Mouse (Mus musculus) 416B (cell line): ENCODE measurements around the gene Dnah2.

Source experiments
- DNase-seq: peaks from one replicate; pipeline ENCODE4 v3.0.0; 2011; ENCODE audit warnings: low read depth

Dnah2 gene

DNA sequence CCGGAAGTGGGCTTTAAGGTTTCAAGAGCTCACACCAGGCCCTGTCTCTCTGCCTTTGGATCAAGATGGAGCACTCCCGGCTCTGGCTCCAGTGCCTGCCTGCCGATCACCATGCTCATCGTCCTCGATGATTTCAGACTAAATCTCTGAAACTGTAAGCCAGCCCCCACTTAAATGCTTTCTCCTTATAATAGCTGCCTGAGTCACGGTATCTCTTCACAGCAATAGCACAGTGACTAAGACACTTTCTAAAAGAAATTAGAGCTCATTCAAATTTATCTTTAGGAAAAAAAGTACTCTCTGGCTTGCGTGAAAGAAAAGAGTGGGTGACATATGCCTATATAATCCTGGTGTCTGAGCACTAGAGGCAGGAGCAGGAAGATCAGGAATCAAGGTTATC is 84.9 kb downstream of the Dnah2 start:
- DNase-seq, result no peak

DNA sequence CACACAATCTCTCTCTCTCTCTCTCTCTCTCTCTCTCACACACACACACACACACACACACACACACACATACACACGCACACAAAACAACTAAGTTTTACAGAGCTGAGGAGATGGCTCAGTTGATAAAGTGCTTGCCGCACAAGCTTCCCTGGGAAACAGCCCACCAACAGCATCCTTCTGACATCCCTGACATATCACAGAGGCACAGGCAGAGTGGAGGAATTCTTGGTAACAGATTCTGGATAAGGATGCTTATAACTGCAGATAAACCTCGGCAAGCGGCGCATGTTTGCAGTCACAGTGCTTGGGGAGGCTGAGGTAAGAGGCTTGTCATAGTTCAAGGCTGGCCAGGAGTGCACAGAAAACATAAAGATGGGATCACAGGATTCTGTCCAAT is 87.3 kb downstream of the Dnah2 start:
- DNase-seq, result no peak

DNA sequence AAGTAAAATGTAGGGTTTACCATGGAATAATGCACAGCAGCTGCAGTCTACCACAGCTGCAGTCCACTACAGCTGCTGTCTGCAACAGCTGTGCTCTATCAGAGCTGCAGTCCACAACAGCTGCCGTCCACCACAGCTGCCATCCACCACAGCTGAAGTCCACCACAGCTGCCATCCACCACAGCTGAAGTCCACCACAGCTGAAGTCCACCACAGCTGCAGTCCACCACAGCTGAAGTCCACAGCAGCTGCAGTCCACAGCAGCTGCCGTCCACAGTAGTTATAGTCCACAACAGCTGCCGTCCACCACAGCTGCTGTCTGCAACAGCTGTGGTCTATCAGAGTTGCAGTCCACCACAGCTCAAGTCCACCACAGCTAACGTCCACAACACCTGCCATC is 89.0 kb downstream of the Dnah2 start:
- DNase-seq, result no peak

DNA sequence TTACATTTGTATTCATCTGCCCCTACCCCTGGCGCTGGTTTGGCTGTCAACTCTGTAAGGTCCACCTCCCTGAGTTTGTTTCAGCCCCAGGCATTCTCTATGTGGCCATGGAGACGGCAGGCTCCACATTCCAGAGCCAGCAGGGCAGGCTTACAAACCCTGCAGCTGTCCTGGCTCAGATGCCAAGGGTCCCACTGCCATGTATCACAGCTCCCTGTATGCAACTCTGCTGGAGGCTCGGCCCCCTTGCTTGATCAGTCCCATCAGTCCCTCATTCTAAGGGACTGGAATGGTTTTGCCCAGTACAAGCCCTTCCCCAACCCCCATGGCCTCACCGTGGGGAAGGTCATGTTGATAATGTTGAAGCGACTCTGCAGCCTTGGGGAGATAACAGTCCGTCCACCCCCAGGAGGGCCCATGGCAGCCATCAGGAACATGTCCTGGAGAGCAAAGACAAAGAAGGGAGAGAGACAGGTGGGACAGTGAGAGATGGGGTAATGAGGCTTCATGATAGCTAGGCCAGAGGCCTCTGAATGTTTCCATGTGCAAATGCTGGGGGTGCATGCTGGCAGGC is 91.8 kb downstream of the Dnah2 start:
- no peak for DNase-seq

DNA sequence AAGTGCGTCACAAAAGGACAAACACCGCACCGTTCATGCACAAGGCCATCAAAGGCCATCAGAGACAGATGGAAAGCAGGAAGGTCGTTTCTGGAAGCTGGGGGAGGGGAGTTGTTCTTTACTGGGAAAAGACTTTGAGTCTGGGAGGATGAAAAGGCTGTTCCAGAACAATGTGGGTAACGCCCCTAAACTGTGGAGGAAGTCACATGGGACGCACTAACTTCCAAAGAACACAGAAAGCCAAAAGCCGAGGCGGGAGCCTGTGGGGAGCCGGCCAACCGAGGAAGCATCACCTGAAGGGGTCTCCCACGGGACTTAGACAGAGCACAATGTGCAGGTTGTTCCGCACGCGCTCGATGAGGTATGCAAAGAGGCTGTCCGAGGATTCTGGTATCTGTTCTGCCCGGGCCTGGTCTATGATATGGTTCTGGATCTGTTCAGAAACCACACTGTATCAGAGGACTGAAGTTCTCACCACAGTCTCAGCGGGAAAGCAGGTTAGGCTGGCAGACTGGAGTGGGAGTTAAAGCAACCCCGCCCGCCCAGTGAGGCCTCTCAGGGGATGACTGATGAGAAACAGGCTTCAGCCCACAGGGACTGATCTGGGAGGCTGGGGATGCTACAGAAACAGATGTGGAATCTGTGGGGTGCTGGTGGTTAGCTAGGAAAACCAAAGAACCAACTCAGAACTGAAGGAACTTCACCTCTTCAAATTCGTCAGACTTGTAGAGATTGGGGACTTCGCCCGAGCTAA is 96.6 kb downstream of the Dnah2 start:
- DNase-seq, result no peak

DNA sequence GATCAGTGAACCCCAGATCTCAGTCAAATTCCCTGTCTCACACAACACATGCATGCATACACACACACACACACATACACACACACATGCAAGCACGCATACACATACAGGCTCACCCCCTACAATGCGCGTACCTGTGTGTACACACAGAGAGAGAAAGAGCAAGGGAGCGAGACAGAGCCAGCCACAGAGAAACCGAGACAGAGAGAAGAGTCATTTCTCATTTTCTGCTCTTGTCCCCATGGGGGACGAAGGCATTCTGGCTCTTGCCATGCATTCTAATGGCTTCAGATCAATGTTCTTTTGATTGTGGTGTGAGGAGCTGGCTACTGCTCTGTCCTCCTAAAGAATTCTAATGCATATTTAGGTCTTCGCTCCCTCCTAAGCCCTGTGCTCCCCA is 101.6 kb downstream of the Dnah2 start:
- DNase-seq, result no peak

DNA sequence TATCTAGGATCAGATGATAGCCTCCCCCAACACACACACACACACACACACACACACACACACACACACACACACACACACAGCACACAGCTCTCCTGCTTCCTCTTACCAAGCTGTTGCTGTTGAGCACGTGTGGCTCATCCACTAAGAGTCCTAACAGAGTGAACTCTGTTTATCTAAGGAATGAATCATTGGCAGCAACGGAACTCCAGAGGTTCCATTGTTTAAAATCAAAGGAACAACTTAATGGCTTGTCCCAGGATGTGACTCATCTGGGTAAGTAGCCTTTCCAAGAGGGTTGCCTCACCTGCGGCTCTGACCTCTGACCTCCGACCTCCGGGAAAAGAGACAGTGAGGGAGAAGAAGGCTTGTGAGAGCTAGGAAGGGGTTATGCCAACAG is 105.6 kb downstream of the Dnah2 start:
- peak; percentile 54 for DNase-seq

DNA sequence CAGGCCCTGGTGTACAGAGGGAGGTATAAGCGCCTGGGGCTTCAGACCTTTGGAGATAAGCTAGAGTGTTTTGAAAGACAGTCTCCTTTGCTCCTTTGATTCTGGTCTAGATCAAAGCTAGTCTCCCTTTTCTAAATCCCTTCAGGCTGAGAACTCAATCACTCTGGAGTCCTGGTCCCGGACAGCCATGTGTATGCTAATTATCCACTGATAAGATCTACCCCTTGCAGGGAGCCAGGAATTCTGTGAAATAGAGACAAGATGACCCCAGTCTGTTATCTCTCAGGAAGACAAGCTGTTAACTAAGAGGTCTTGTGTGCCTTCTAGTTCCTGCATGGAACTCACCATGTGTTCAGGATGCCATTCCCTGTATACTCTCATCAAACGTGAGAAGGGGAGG is 111.6 kb downstream of the Dnah2 start:
- no peak for DNase-seq

DNA sequence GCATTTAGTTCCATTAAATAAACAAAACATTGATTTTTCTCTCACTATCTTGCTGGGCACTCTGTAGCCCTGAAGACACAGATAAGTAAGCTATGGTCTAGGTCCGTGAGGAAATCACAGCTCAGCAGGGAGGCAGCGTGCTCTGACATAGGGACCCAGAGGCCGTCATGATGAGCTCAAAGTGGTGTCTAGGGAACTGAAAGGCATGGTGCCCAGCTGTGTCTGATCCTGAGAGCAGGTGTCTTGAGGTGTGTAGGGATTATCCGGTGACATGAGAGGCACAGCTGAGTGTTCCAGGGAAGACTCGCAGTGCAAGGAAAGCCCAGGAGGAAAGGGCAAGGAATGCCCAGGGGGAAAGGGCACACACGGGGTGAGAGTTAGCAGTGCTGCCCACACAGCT is 115.7 kb downstream of the Dnah2 start:
- no peak for DNase-seq

DNA sequence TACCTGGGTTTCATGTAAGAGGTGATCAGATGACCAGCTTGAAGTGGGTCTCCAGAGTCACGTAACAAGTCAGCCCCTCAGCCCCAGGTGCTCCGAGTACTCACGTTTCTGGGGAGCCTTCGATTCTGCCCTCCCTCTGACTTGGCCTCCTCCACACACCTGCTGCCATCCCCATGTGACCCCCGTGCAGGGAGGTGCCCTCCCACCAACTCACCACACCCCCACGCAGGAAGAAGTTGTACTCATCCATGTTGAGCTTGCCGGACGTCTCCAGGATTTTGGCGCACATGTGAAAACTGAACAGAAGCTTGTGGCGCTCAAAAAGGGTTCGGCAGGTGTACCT is 116.3 kb downstream of the Dnah2 start:
- no peak for DNase-seq

DNA sequence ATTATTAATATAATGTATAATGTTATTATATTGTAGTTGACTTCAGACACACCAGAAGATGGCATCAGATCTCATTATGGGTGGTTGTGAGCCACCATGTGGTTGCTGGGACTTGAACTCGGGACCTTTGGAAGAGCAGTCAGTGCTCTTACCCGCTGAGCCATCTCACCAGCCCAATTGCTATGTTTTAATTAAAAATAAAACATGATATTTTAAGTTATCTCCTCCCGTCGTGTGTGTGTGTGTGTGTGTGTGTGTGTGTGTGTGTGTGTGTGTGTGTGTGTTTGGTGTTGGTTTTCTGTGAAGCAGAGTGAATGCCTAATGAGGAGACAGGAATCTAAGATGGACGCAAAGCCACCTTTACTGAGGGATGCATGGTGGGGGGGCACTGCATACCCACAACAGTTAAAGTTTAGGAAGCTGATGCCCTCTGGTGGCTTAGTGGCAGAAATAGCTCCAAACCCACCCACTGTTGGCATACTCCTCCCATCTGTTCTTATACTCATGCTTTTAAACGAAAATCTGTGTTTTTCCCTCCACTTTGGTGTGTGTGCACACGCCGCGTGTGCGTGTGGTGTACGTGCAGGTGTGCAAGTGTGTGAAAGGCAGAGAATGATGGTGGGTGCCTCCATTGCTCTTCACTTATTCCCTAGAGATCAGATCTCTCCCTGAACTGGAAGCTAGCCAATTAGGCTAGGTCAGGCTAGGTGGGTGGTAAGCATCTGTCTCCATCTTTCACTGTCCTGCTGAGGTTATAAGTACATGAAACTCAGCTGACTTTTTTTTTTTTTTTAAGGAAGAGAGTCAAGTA is 116.9 kb downstream of the Dnah2 start:
- peak; percentile 89 for DNase-seq

DNA sequence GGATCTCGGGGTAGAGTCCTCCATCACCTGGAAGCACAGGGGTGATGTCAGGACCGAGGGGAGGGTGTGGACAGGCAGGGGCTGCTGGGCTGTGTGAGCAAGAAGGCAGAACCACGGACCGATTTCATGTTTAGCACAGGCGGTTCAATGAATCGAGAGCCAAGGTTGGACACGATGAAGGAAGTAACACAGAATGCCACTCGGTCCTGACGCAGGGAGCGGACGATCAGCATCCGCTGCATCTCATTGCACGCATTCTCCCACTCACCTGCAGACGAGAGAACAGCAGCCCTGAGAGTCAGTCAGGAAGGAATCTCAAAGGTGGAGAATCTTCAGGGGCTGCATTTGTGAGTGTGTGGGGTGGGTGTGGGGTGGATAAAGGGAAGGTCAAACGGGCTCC is 118.3 kb downstream of the Dnah2 start:
- DNase-seq, result no peak

DNA sequence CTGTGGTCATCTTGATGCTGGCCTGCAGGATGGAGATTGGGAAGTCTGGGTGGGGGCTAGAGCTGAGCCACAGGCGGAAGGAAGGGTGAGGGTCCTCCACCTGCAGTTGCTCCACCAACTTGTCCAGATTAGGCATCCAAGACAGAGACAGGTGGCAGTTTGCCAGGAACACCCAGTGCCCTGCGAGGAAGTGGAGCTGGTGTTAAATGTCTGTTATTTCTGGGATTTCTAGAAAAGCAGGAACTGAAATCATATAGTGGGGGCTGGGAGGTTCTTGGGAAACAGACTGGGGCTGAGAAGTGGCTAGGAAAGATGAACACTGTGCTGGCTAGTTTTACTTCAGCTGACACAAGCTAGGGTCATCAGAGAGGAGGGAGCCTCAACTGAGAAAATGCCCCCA is 119.6 kb downstream of the Dnah2 start:
- DNase-seq, result peak; percentile 14

DNA sequence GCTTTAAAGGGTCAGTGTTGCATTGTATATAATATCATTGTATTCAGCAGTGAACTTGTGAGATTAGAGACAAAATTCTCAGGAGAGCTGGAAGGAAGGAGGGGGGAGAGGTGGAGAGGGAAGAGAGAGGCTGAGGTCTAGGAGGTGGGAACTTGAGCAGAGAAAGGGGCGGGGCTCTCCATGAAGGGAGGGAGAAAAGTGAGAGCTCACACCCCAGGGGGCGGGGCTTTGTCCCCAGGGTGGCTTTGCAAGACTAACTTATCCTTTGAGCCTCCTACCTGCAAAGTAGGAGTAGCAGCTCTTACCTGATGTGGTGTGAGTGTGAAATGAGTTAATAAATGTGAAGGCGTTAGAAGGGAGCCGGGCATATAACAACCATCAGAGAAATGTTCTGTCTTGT is 120.2 kb downstream of the Dnah2 start:
- DNase-seq, result peak; percentile 73

DNA sequence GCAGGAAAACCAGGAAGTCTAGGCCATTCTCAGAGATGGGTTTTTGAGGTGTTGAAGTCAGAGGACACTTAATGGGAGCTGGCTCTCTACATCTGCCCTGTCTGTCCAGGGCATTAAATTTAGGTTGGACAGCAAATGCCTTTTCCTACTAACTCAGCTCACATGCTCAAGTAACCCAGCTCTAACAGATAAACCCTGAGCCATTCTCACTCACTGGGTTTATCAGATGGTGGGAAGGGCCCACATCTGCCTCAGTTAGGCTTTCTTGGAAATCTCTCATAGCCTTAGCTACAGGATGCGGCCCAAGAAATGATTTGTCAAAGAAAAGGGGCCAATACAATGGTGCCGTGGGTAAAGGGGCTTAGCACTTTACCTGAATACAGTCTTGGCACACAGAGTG is 122.7 kb downstream of the Dnah2 start:
- DNase-seq, result no peak

DNA sequence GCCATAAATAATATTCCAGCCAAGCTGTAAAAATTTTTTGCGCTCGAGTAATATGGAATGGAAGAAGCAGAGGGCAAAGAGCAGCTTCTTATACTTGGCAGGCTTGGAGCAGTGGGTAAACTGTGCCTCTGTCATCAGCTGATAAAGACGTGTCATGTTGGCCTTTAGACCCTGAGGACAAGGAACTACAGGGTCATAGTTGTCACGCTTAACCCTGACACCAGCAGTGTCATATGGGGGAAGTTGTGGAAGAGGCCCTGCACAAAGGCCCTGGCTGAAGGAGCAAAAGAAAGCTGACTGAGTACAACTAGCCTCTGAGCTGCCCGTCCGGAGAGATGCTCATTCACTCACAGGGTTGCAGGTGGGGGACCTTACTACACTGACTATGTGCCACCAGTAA is 125.0 kb downstream of the Dnah2 start:
- no peak for DNase-seq

DNA sequence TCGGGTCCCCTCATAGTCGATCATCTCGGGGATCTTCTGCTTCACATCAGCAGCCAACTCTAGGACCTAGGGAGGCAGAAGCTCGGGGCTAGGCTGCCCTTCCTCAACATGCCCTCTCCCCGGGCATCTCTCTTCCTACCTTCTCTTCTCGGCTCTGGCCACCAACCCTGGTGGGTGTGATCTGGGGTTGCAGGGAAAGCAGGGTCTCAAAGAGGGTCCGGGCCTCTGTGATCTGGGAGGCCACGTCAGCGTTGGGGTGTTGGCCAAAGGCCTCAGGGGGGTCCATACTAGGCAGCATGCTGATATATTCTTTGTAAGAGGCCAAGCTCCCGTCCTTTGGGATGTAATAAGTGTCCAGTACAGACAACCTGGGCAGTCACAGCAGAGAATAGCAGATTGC is 126.1 kb downstream of the Dnah2 start:
- no peak for DNase-seq

DNA sequence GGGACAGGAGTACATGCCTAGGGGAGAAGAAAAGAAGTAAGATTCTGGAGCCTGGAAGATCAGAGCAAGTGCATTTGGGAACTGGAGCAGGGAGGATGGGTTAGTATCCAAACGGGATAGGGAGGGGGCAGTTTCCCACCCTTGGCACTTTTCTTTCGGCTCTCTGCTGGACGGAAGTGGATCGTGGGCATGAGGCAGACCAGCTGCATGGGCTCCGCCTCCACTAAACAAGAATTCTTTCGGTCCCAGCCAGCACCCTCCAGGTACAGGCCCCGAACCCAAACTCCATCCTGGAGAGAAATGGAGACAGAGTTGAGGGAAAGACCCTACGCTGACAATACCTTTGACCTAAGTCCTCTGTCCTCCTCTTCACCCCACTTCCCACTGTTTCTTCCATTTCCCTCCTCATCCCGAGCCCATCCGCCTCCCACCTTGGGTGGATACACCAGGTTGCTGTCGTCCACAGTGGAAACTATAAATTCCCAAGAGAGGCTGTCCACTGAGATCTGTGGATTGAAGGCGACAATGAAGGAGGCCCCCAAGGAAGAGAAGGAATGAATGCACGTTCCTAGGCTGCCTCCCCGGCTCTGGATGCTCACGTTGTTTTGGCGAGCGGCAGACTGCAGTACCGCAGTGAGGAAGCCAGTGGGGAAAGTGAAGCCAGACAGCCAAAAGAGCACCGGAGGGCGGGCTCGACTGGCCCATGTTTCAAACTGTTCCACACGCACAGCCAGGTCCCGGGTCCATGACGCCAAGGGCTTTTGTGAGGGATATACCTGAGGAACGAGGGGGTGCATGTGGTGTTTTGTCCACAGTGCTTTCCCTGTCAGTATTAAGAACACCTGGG is 127.6 kb downstream of the Dnah2 start:
- no peak for DNase-seq

DNA sequence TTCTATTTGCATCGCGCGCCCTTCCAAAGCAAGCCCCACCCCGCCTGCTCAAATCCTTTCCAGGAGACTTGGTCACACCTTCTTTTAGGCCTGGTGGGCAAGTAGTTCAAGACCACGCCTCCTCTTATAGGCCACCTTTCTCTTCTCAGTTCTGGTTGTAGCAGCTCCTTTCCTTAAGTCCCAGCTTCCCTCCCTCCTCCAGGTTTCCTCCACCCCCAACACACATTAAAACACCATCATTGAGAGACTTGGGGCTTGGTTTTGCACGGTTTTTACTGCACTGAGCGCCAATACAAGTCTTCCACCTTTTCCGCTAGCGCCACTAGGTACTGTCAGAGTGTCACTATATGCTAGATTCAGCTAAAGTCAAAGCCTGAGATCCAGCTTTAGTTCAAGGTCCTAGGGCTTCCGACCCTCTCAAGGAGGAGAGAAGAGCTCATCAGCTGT is 128.3 kb downstream of the Dnah2 start:
- no peak for DNase-seq

DNA sequence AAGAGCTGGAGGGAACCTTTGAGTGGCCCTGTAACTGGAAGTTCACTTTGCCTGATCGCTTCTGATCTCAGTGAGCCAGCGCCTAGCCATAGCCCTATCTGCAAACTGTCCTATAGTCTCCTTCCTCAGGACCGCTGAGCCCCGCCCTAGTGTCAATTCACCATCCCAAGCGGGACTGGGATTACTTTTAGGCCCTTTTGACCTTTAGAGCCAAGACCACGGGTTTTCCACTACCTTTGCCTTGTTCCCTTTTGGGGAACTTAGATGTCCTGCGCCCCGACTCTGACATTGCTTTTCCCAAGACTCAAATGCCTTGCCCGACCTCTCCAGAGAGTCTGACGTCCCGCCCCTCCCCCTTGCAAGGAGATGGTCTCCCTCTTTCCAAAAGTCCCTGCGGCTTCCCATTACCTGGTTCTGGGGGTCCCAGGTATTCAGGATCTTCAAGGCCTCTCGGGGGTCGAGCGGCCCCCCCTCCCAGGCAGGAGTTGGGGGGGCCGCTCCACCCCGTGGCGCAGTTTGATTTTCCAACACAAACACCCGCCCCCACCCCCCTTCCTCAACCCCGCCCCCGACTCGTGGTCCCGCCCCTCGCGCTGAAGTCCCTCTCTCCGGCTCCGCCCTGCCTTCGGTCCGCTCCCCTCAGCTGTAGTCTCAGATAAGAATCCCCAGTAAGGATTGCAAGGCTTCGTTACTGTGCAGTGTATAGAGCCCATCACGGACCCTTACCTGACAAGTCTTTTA is 128.9 kb downstream of the Dnah2 start:
- peak; percentile 76 for DNase-seq

DNA sequence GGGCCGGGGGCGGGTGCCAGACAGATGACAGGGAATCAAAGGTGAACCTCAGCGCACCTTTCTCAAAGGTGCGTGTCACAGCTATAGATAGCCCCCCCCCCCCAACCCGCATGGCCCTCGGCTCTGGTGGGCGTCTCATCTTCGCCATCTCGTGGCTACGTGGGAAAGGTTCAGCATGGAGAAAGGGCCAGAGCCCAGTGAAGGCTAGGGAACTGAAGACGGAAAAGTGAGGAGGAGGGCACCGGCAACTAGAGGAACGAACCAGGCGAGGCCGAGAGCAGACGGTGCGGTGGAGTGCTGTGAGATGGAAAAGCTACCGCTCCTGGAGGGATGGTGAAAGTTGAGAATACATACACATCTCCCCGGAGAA is 129.5 kb downstream of the Dnah2 start:
- peak; percentile 62 for DNase-seq
